Mouse (Mus musculus) forebrain, embryonic 14.5 days (tissue): ENCODE data around the gene Atp13a4. TPM values are rescaled to one million over a fixed set of nuclear protein-coding genes. Genes with fewer than 3 reads are reported as not detected.
A peak's percentile ranks its signal among the peaks of the same experiment; 100 is the strongest.

Experiments
- ATAC-seq: fragments of 200-750 bp; cut with Nextera tagmentation; 2 replicates; pipeline ENCODE4 v1.8.0; 2017; ENCODE audit warnings: mild to moderate bottlenecking, moderate library complexity
- DNase-seq: peaks from one replicate; pipeline ENCODE4 v3.0.0-alpha.2; 2015; ENCODE audit warnings: low spot score
- H3K27ac ChIP-seq: fragments of 300-500 bp; sonication (generic); 2 replicates; pipeline ENCODE4 v1.5.1; 2014; ENCODE audit warnings: low read depth, mild to moderate bottlenecking, control low read depth, low read length, moderate library complexity
- H3K27me3 ChIP-seq: fragments of 300-500 bp; sonication (generic); replicated peaks from 2 replicates; pipeline ENCODE4 v1.6.1; 2014; ENCODE audit warnings: low read length, control low read depth, mixed read lengths; ENCODE audit not compliant: control insufficient read depth, insufficient read depth
- H3K36me3 ChIP-seq: fragments of 300-500 bp; sonication (generic); 2 replicates; pipeline ENCODE4 v1.6.1; 2014; ENCODE audit warnings: low read length, control low read depth; ENCODE audit not compliant: control insufficient read depth, insufficient read depth
- H3K4me1 ChIP-seq: fragments of 300-500 bp; sonication (generic); 2 replicates; pipeline ENCODE4 v1.6.1; 2014; ENCODE audit warnings: antibody characterized with exemption, low read length, control low read depth; ENCODE audit not compliant: control insufficient read depth, insufficient read depth
- H3K4me2 ChIP-seq: fragments of 300-500 bp; sonication (generic); 2 replicates; pipeline ENCODE4 v1.6.1; 2014; ENCODE audit warnings: mild to moderate bottlenecking, control low read depth, low read length
- H3K4me3 ChIP-seq: fragments of 300-500 bp; sonication (generic); 2 replicates; pipeline ENCODE4 v1.5.1; 2014; ENCODE audit warnings: low read depth, low read length, control low read depth
- H3K9ac ChIP-seq: fragments of 300-500 bp; sonication (generic); 2 replicates; pipeline ENCODE4 v1.6.1; 2014; ENCODE audit warnings: mild to moderate bottlenecking, low read length, control low read depth, moderate library complexity
- H3K9me3 ChIP-seq: fragments of 300-500 bp; sonication (generic); replicated peaks from 2 replicates; pipeline ENCODE4 v1.6.1; 2016; ENCODE audit warnings: low read length, control low read depth, mixed read lengths; ENCODE audit not compliant: control insufficient read depth
- WGBS: fragments of 180-500 bp; shearing (Covaris S2); extraction: QIAGEN DNeasy Blood & Tissue Kit; methylation state at CpG from one replicate; pipeline ENCODE4 v1.1.7; 2014; 5-methylcytosine and 5-hydroxymethylcytosine counted together
- polyA plus RNA-seq: library from polyadenylated mRNA; unstranded; fragments of >200 nt; fragmentation: Nextera tagmentation; extraction: Ambion mirVana; gene quantifications from 2 replicates; pipeline ENCODE4 v1.2.1, GENCODE M21; 2014

The Atp13a4 gene
- polyA plus RNA-seq, 1 experiment from 2014 or later, result 0.43 TPM

DNA sequence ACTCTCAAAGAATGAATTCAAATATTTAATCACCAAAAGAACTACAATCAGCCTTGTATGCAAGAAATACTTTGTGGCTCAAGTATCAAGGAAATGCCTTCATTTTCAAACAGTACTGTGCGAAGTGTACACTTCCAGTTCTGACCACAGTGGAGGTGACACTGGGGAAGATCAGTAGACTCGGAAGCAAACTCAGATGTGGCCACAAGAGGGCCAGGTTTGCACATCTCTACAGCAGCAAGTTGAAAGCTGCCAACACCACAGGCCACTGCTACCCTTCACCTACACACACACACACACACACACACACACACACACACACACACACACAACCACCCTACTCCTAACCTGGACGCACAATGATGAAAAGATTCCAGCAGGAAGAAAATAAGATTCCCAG lies 93.0 kb downstream of the Atp13a4 start:
- no peak for ATAC-seq
- Histone ChIP-seq H3K4me2 (no peak overlapping the region), H3K9ac (no peak overlapping the region), H3K36me3 (no peaks in the 10 kb centered on the region), H3K9me3 (no peaks in the 10 kb centered on the region), H3K27me3 (no peaks in the 10 kb centered on the region), H3K27ac (no peak overlapping the region), H3K4me1 (no peaks in the 10 kb centered on the region), H3K4me3 (no peak overlapping the region)
- DNase-seq, result peak; percentile 54
- 54% methylated on average over 3 of the region's 3 CpGs for WGBS

- Histone ChIP-seq H3K27me3 (no peaks in the 10 kb centered on the region), H3K27ac (no peak overlapping the region), H3K9me3 (no peaks in the 10 kb centered on the region), H3K9ac (no peak overlapping the region), H3K4me2 (no peak overlapping the region), H3K36me3 (no peaks in the 10 kb centered on the region), H3K4me1 (no peaks in the 10 kb centered on the region), H3K4me3 (no peak overlapping the region)
- 57% methylated on average over 3 of the region's 3 CpGs for WGBS
- no peak for DNase-seq
- no peak for ATAC-seq
Observed at GRCm38 (mm10) chr16:29442126-29442525, 102.5 kb downstream of the Atp13a4 start.

GRCm38 (mm10) chr16:29441405-29441985 lies 103.2 kb downstream of the Atp13a4 start:
- Histone ChIP-seq H3K4me1 (no peaks in the 10 kb centered on the region), H3K4me3 (no peak overlapping the region), H3K36me3 (no peaks in the 10 kb centered on the region), H3K9ac (no peak overlapping the region), H3K27me3 (no peaks in the 10 kb centered on the region), H3K9me3 (no peaks in the 10 kb centered on the region), H3K4me2 (no peak overlapping the region), H3K27ac (no peak overlapping the region)
- 50% methylated on average over 10 of the region's 10 CpGs for WGBS
- peak; percentile 43 for DNase-seq
- ATAC-seq, result 0 out of 2 replicates have a peak, but pooled peaks have one; percentile 46

DNA sequence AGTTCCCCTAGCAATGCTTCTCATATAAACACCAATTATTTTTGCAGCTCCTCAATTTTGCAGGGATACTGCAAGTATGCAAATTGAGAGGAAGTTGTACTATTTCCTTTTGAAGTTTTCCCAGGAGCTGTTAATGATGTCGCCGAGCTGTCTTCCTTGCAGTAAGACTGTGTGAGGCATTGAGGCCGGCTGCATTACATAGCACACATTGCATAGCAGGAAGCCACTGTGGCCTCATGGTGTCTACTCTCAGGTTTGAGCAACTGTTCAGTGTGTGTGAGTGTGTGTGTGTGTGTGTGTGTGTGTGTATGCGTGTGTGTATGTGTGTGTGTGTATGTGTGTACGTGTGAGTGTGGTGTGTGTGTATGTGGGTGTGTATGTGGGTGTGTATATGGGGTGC lies 106.6 kb downstream of the Atp13a4 start:
- H3K27ac ChIP-seq, result no peak overlapping the region
- H3K27me3 ChIP-seq, result no peaks in the 10 kb centered on the region
- no peaks in the 10 kb centered on the region for H3K36me3 ChIP-seq
- DNase-seq (no peak), ATAC-seq (no peak)
- no peaks in the 10 kb centered on the region for H3K4me1 ChIP-seq
- 79% methylated on average over 5 of the region's 5 CpGs for WGBS
- no peak overlapping the region for H3K4me3 ChIP-seq
- H3K9ac ChIP-seq, result no peak overlapping the region
- no peak overlapping the region for H3K4me2 ChIP-seq
- H3K9me3 ChIP-seq, result no peaks in the 10 kb centered on the region

DNA sequence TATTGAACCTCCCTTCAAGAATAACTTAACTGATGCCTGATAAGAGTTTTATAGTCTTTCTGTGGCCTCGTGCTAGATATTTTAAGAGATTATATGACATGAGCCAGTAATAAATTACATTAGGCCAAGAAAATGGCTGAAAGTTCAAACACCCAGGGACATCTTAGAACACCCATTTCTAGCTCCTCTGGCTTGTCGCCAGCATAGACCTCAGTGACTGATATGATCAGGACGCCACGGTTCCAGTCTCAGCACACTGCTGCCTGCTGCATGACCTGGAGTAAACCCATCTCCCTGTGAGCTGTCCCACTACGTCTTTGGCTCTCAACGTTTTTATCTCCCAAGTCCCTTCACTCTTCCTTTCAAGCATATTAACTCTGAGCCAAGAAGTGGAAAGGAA lies 108.9 kb downstream of the Atp13a4 start:
- no peak for DNase-seq
- no peak overlapping the region for H3K27ac ChIP-seq
- H3K4me1 ChIP-seq, result no peaks in the 10 kb centered on the region
- WGBS, result 86% methylated on average over 6 of the region's 6 CpGs
- H3K9me3 ChIP-seq, result no peaks in the 10 kb centered on the region
- no peak overlapping the region for H3K4me3 ChIP-seq
- ATAC-seq, result no peak
- no peaks in the 10 kb centered on the region for H3K27me3 ChIP-seq
- H3K36me3 ChIP-seq, result no peaks in the 10 kb centered on the region
- H3K4me2 ChIP-seq, result no peak overlapping the region
- no peak overlapping the region for H3K9ac ChIP-seq

DNA sequence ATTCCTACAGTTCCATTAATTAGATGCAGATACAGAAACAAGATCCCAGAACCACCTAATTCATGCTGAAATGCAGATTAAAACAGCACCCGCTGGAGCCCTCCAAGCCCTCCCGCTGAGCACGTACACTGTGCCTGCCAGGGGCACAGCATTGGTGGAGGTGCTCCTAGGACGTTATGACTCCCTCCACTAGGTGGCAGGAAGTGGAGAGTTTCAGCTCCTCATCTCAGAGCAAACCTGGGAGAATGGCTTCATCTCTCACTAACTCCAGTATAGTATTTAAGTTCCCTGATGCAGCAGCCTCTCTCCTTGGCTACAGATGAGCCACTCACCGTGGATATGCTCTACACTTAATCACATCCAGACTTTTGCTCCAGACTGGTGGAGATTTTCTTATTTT lies 110.0 kb downstream of the Atp13a4 start:
- ATAC-seq (peak; percentile 85), DNase-seq (peak; percentile 68)
- H3K9me3 ChIP-seq, result no peaks in the 10 kb centered on the region
- H3K36me3 ChIP-seq, result no peaks in the 10 kb centered on the region
- no peak overlapping the region for H3K4me3 ChIP-seq
- H3K4me1 ChIP-seq, result no peaks in the 10 kb centered on the region
- H3K27me3 ChIP-seq, result no peaks in the 10 kb centered on the region
- H3K27ac ChIP-seq, result no peak overlapping the region
- 19% methylated on average over 5 of the region's 5 CpGs for WGBS
- no peak overlapping the region for H3K4me2 ChIP-seq
- no peak overlapping the region for H3K9ac ChIP-seq

DNA sequence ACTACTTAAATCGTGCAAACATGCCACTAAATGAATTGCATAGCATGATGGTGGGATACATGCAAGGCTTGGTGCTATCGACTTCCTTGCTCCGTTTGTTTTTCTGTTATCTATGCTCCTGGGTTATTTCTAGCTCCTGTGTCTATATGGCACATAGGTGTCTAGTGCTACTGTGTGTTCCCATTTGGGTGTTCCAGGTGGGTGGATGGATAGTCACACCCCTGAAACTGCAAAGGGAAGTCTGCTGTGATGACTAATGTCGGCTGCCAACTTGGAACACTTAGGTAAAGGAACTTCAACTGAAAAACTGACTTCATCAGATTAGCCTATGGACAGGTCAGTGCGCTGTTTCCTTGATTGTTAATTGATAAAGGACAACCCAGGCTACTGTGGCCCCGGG lies 129.8 kb downstream of the Atp13a4 start:
- H3K4me1 ChIP-seq, result no peaks in the 10 kb centered on the region
- ATAC-seq, result no peak

DNA sequence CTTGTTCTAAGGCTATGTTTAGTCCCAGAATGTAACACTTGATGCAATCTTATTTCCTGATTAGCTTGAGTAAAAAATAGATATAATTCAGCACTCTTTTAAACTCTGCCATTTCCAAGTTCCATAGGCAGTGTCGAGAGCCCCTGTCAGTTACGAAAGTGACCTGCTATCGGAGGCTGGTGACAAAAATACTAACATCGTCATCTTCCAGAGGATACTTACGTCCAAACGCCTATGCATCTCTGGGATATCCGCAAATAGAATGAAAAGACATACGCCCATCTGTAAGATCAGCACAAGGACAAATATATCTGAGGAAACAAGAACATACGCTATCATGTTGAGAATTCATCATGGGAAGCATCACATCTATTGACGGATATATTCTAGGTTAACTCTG lies 137.3 kb downstream of the Atp13a4 start:
- no peaks in the 10 kb centered on the region for H3K36me3 ChIP-seq
- no peak overlapping the region for H3K4me2 ChIP-seq
- H3K27ac ChIP-seq, result no peak overlapping the region
- H3K4me1 ChIP-seq, result no peaks in the 10 kb centered on the region
- no peaks in the 10 kb centered on the region for H3K27me3 ChIP-seq
- DNase-seq, result no peak
- no peak overlapping the region for H3K4me3 ChIP-seq
- no peak overlapping the region for H3K9ac ChIP-seq
- H3K9me3 ChIP-seq, result no peaks in the 10 kb centered on the region
- ATAC-seq, result no peak
- 95% methylated on average over 10 of the region's 10 CpGs for WGBS

More for the DNA sequence above, 129.8 kb downstream of the Atp13a4 start:
- Histone ChIP-seq H3K9ac (no peak overlapping the region), H3K36me3 (no peaks in the 10 kb centered on the region), H3K27me3 (no peaks in the 10 kb centered on the region), H3K9me3 (no peaks in the 10 kb centered on the region), H3K4me2 (no peak overlapping the region), H3K4me3 (no peak overlapping the region), H3K27ac (no peak overlapping the region)
- no peak for DNase-seq
- WGBS, result 91% methylated on average over 6 of the region's 6 CpGs

DNA sequence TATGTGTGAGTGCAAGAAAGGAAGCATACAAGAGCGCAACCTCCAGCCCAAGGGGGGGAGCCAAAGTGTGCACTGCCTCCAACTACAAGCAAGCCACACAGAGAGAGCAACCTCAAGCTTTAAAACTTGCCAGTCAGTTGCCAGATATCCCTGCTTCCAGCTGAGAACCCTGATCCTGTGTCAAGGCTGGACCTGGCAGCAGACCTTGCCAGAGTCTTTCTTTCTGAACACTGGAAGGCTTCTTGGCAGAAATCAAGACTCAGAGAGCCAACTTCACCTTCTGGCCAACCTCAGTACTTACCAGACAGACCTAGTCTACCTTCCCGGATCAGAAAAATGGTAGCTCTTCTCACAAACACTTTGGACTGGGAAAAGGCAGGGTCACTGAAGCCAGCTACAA lies 145.6 kb downstream of the Atp13a4 start:
- DNase-seq (no peak), ATAC-seq (no peak)
- Histone ChIP-seq H3K4me3 (no peak overlapping the region), H3K27me3 (no peaks in the 10 kb centered on the region), H3K9ac (no peak overlapping the region), H3K9me3 (no peaks in the 10 kb centered on the region), H3K4me2 (no peak overlapping the region), H3K4me1 (no peaks in the 10 kb centered on the region), H3K27ac (no peak overlapping the region), H3K36me3 (no peaks in the 10 kb centered on the region)
- WGBS, result 89% methylated on average over 2 of the region's 2 CpGs
